Mouse (Mus musculus) heart, postnatal 4 days (tissue): ENCODE results near the gene Actn1. TPM values are rescaled to one million over a fixed set of nuclear protein-coding genes. Genes with fewer than 3 reads are reported as not detected.

ENCODE experiments used
- DNase-seq: peaks from one replicate; pipeline ENCODE4 v3.0.0; 2021
- total RNA-seq, 2 experiments: library from RNA; stranded (reverse); gene quantifications; 2 replicates each; pipeline ENCODE4 v1.2.3; 2021

The Actn1 gene
- total RNA-seq, 2 experiments from 2014 or later, result 114 to 116 TPM

GRCm38 (mm10) chr12:80133011-80133545 lies 127.1 kb downstream of the Actn1 start:
- no peak for DNase-seq

GRCm38 (mm10) chr12:80132250-80133003 lies 127.7 kb downstream of the Actn1 start:
- peak; percentile 90 for DNase-seq

- no peak for DNase-seq
Observed at GRCm38 (mm10) chr12:80131359-80132249, 128.6 kb downstream of the Actn1 start.

GRCm38 (mm10) chr12:80130558-80131358 lies 129.4 kb downstream of the Actn1 start:
- DNase-seq, result peak; percentile 52

- DNase-seq, result peak; percentile 58
Observed at GRCm38 (mm10) chr12:80129531-80129930, 130.6 kb downstream of the Actn1 start.

GRCm38 (mm10) chr12:80127191-80127762 lies 132.9 kb downstream of the Actn1 start:
- DNase-seq, result no peak

GRCm38 (mm10) chr12:80125316-80125715 lies 134.9 kb downstream of the Actn1 start:
- no peak for DNase-seq

GRCm38 (mm10) chr12:80124756-80125155 lies 135.4 kb downstream of the Actn1 start:
- no peak for DNase-seq

- no peak for DNase-seq
Observed at GRCm38 (mm10) chr12:80124211-80124610, 136.0 kb downstream of the Actn1 start.

GRCm38 (mm10) chr12:80123227-80123803 lies 136.9 kb downstream of the Actn1 start:
- DNase-seq, result no peak

- no peak for DNase-seq
Observed at GRCm38 (mm10) chr12:80121438-80121837, 138.7 kb downstream of the Actn1 start.

- DNase-seq, result no peak
Observed at GRCm38 (mm10) chr12:80118588-80118987, 141.6 kb downstream of the Actn1 start.

Other genes with a start within 250 kb of the Actn1 start
- gene Zfp36l1, start 147.4 kb downstream of the Actn1 start, total RNA-seq, result 100 to 1,000 TPM; 174 to 188 TPM
- 10 to 100 TPM; 36.3 to 37.3 TPM for gene Dcaf5, start 176.2 kb upstream of the Actn1 start, total RNA-seq
- 10 to 100 TPM; 10.0 to 10.9 TPM for gene Exd2, start 202.7 kb upstream of the Actn1 start, total RNA-seq